Mouse (Mus musculus): ENCODE measurements around the gene Mettl27. TPM values are rescaled to one million over a fixed set of nuclear protein-coding genes. Genes with fewer than 3 reads are reported as not detected.
"Not testable (repeated sequence)": the region's sequence is repeated elsewhere in the genome, so short reads cannot be mapped to it uniquely, and the experiment has no call there.

The Mettl27 gene
- total RNA-seq, 2 experiments from 2014 or later, result 33.0 to 36.3 TPM

- no peak for DNase-seq (ENCODE audit: low spot score in 2 of 2)
These were observed 13.1 kb upstream of the Mettl27 start for GRCm38 (mm10) chr5:134919097-134919496.

GRCm38 (mm10) chr5:134920106-134920687, 12.0 kb upstream of the Mettl27 start:
- no peak for DNase-seq (ENCODE audit: low spot score in 2 of 2)

GRCm38 (mm10) chr5:134921106-134921505, 11.1 kb upstream of the Mettl27 start:
- no peak for DNase-seq (ENCODE audit: low spot score in 2 of 2)

- no peak for DNase-seq (ENCODE audit: low spot score in 2 of 2)
These were observed 9.0 kb upstream of the Mettl27 start for GRCm38 (mm10) chr5:134923141-134923540.

GRCm38 (mm10) chr5:134926726-134927125, 5.4 kb upstream of the Mettl27 start:
- DNase-seq (ENCODE audit: low spot score in 2 of 2), result no peak

GRCm38 (mm10) chr5:134929988-134930387, 2.2 kb upstream of the Mettl27 start:
- no peak for DNase-seq (ENCODE audit: low spot score in 2 of 2)

- DNase-seq (ENCODE audit: low spot score in 2 of 2), result peak in 1 of 2 experiments; percentile 40
These were observed 722 bp downstream of the Mettl27 start for GRCm38 (mm10) chr5:134932903-134933276.

GRCm38 (mm10) chr5:134933281-134933680, 1.1 kb downstream of the Mettl27 start:
- DNase-seq (ENCODE audit: low spot score in 2 of 2), result no peak

- DNase-seq (ENCODE audit: low spot score in 2 of 2), result not testable (repeated sequence)
These were observed 1.5 kb downstream of the Mettl27 start for GRCm38 (mm10) chr5:134933686-134934085.

- no peak for DNase-seq (ENCODE audit: low spot score in 2 of 2)
These were observed 2.5 kb downstream of the Mettl27 start for GRCm38 (mm10) chr5:134934666-134935065.

- DNase-seq (ENCODE audit: low spot score in 2 of 2), result no peak
These were observed 3.9 kb downstream of the Mettl27 start for GRCm38 (mm10) chr5:134936051-134936450.

GRCm38 (mm10) chr5:134936626-134937185, 4.5 kb downstream of the Mettl27 start:
- DNase-seq (ENCODE audit: low spot score in 2 of 2), result no peak

GRCm38 (mm10) chr5:134939069-134939468, 6.9 kb downstream of the Mettl27 start:
- DNase-seq (ENCODE audit: low spot score in 2 of 2), result no peak

GRCm38 (mm10) chr5:134939554-134939953, 7.4 kb downstream of the Mettl27 start:
- DNase-seq (ENCODE audit: low spot score in 2 of 2), result not testable (repeated sequence)

GRCm38 (mm10) chr5:134941472-134942209, 9.5 kb downstream of the Mettl27 start:
- DNase-seq (ENCODE audit: low spot score in 2 of 2), result no peak

GRCm38 (mm10) chr5:134942740-134943139, 10.6 kb downstream of the Mettl27 start:
- DNase-seq (ENCODE audit: low spot score in 2 of 2), result no peak

GRCm38 (mm10) chr5:134944179-134944578, 12.0 kb downstream of the Mettl27 start:
- no peak for DNase-seq (ENCODE audit: low spot score in 2 of 2)

- DNase-seq (ENCODE audit: low spot score in 2 of 2), result no peak
These were observed 13.2 kb downstream of the Mettl27 start for GRCm38 (mm10) chr5:134945266-134945959.

GRCm38 (mm10) chr5:134946063-134946856, 14.1 kb downstream of the Mettl27 start:
- DNase-seq (ENCODE audit: low spot score in 2 of 2), result no peak

- DNase-seq (ENCODE audit: low spot score in 2 of 2), result no peak
These were observed 14.7 kb downstream of the Mettl27 start, which contains the start of gene Cldn4 for GRCm38 (mm10) chr5:134946857-134947255. TSS of gene Cldn4 (minus strand) at chr5:134946934.
